Mouse (Mus musculus) limb, embryonic 14.5 days (tissue): ENCODE data around the gene Cdca4. TPM values are rescaled to one million over a fixed set of nuclear protein-coding genes. Genes with fewer than 3 reads are reported as not detected.

Experiments used
- ATAC-seq: fragments of 200-750 bp; cut with Nextera tagmentation; 2 replicates; pipeline ENCODE4 v1.8.0; 2017; ENCODE audit warnings: low read depth, moderate number of reproducible peaks, moderate TSS enrichment; ENCODE audit not compliant: low FRiP score
- DNase-seq: peaks from one replicate; pipeline ENCODE4 v3.0.0-alpha.2; 2015; ENCODE audit warnings: low spot score
- H3K27ac ChIP-seq: fragments of 300-500 bp; sonication (generic); replicated peaks from 2 replicates; pipeline ENCODE4 v1.5.1; 2014; ENCODE audit warnings: low read depth, mild to moderate bottlenecking, low read length, moderate library complexity, mixed read lengths
- H3K27me3 ChIP-seq: fragments of 300-500 bp; sonication (generic); 2 replicates; pipeline ENCODE4 v1.6.1; 2014; ENCODE audit warnings: low read length, mixed read lengths; ENCODE audit not compliant: control insufficient read depth, insufficient read depth
- H3K36me3 ChIP-seq: fragments of 300-500 bp; sonication (generic); 2 replicates; pipeline ENCODE4 v1.6.1; 2014; ENCODE audit warnings: mild to moderate bottlenecking, low read length, moderate library complexity, mixed read lengths; ENCODE audit not compliant: control insufficient read depth, insufficient read depth
- H3K4me1 ChIP-seq: fragments of 300-500 bp; sonication (generic); 2 replicates; pipeline ENCODE4 v1.6.1; 2014; ENCODE audit warnings: antibody characterized with exemption, low read length, mixed read lengths; ENCODE audit not compliant: control insufficient read depth, insufficient read depth
- H3K4me2 ChIP-seq: fragments of 300-500 bp; sonication (generic); replicated peaks from 2 replicates; pipeline ENCODE4 v1.6.1; 2014; ENCODE audit warnings: low read depth, mild to moderate bottlenecking, low read length, moderate library complexity; ENCODE audit not compliant: severe bottlenecking
- H3K4me3 ChIP-seq: fragments of 300-500 bp; sonication (generic); replicated peaks from 2 replicates; pipeline ENCODE4 v1.5.1; 2014; ENCODE audit warnings: low read length
- H3K9ac ChIP-seq: fragments of 300-500 bp; sonication (generic); 2 replicates; pipeline ENCODE4 v1.6.1; 2014; ENCODE audit warnings: mild to moderate bottlenecking, low read depth, low read length, moderate library complexity; ENCODE audit not compliant: severe bottlenecking
- H3K9me3 ChIP-seq: fragments of 300-500 bp; sonication (generic); 2 replicates; pipeline ENCODE4 v1.6.1; 2016; ENCODE audit warnings: low read length; ENCODE audit not compliant: control insufficient read depth
- POLR2A ChIP-seq: fragments of 200-500 bp; IDR thresholded peaks from 2 replicates; pipeline ENCODE4 v1.8.0; 2012; ENCODE audit warnings: inconsistent platforms, mild to moderate bottlenecking, moderate library complexity, borderline replicate concordance; ENCODE audit not compliant: insufficient read depth, insufficient read length; ENCODE audit errors: extremely low read depth
- WGBS: fragments of 180-500 bp; shearing (Covaris S2); extraction: QIAGEN DNeasy Blood & Tissue Kit; methylation state at CpG from one replicate; pipeline ENCODE4 v1.1.7; 2014; 5-methylcytosine and 5-hydroxymethylcytosine counted together
- polyA plus RNA-seq, 2 experiments: library from polyadenylated mRNA; depleted of rRNA in 1 of 2; stranded (reverse) in 1 of 2; unstranded in 1 of 2; fragments of >200 nt; fragmentation: Nextera tagmentation in 1 of 2; extraction: Ambion mirVana in 1 of 2; gene quantifications; 2 replicates each; pipeline versions ENCODE4 v1.2.1 to v1.2.3; 2012 to 2014

Gene Cdca4
- polyA plus RNA-seq, 2 experiments, result 81.0 to 113 TPM

DNA sequence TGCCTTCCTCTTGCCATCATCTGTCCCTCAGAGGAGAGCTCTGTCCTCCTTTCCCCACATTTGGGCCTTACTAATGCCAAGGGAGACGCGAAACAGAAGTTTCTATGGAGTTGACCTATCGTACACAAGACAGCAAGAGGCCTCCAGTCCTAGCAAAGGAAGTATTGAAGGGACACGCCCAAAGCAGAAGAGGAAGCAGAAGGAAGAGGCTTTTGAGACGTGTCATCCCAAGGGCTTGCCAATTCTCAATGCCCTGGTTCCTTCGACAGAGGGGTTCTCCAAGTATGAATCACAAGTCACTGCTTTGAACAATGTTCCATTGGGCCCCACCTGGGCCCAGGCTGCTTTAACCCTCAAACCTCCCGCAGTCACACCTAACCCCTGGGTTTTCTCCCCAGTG is 35.6 kb upstream of the Cdca4 start:
- no peak overlapping the region for H3K27ac ChIP-seq
- ATAC-seq, result no peak
- WGBS, result 83% methylated on average over 7 of the region's 7 CpGs

DNA sequence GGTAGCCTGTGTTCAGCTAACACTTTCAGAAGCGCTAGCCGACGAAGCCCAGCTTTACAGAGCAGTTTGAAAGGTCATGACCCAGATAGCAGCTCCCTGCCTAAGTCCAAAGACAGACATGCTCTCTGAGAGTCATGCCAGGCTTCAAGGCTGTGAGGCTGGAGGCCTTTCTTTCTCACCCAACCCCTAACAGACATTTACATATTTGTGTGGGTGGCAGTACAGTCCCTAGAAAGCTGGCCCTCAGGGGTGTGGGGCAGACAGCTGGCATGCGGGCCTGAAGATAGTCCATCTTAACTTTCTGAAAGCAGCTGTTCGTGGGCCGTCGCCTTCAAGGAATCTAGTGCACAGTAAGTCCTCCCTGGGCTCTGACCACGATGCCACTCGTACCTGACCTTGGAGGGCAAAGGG is 32.7 kb upstream of the Cdca4 start:
- DNase-seq, result no peak
- no peaks in the 10 kb centered on the region for H3K9me3 ChIP-seq
- TF ChIP-seq POLR2A, result no peak
- H3K27ac ChIP-seq, result no peak overlapping the region
- no peaks in the 10 kb centered on the region for H3K36me3 ChIP-seq
- no peaks in the 10 kb centered on the region for H3K4me1 ChIP-seq
- H3K4me3 ChIP-seq, result no peak overlapping the region
- H3K4me2 ChIP-seq, result no peak overlapping the region
- no peaks in the 10 kb centered on the region for H3K27me3 ChIP-seq
- 64% methylated on average over 9 of the region's 9 CpGs for WGBS
- ATAC-seq, result no peak
- no peak overlapping the region for H3K9ac ChIP-seq

More for the DNA sequence above, 35.6 kb upstream of the Cdca4 start:
- H3K36me3 ChIP-seq, result no peaks in the 10 kb centered on the region
- peaks cover 3% of the 10 kb centered on the region; the same call in 1 of the 2 replicates for H3K4me1 ChIP-seq
- DNase-seq, result no peak
- H3K27me3 ChIP-seq, result no peaks in the 10 kb centered on the region
- no peak overlapping the region for H3K4me2 ChIP-seq
- TF ChIP-seq POLR2A, result no peak
- no peak overlapping the region for H3K9ac ChIP-seq
- H3K9me3 ChIP-seq, result no peaks in the 10 kb centered on the region
- H3K4me3 ChIP-seq, result no peak overlapping the region

- Histone ChIP-seq H3K4me1 (no peaks in the 10 kb centered on the region), H3K27ac (no peak overlapping the region), H3K27me3 (no peaks in the 10 kb centered on the region), H3K9me3 (no peaks in the 10 kb centered on the region), H3K4me3 (no peak overlapping the region), H3K9ac (no peak overlapping the region), H3K4me2 (no peak overlapping the region), H3K36me3 (no peaks in the 10 kb centered on the region)
- no peak for ATAC-seq
- DNase-seq, result no peak
- no peak for TF ChIP-seq POLR2A
- 62% methylated on average over 7 of the region's 7 CpGs for WGBS
Measured at GRCm38 (mm10) chr12:112860765-112861164, 31.5 kb upstream of the Cdca4 start.

GRCm38 (mm10) chr12:112859930-112860329 is 30.7 kb upstream of the Cdca4 start:
- no peak for TF ChIP-seq POLR2A
- Histone ChIP-seq H3K4me2 (no peak overlapping the region), H3K4me1 (no peaks in the 10 kb centered on the region), H3K27ac (no peak overlapping the region), H3K36me3 (no peaks in the 10 kb centered on the region), H3K9me3 (no peaks in the 10 kb centered on the region), H3K9ac (no peak overlapping the region), H3K4me3 (no peak overlapping the region), H3K27me3 (no peaks in the 10 kb centered on the region)
- WGBS, result 61% methylated on average over 8 of the region's 8 CpGs
- no peak for DNase-seq
- no peak for ATAC-seq

DNA sequence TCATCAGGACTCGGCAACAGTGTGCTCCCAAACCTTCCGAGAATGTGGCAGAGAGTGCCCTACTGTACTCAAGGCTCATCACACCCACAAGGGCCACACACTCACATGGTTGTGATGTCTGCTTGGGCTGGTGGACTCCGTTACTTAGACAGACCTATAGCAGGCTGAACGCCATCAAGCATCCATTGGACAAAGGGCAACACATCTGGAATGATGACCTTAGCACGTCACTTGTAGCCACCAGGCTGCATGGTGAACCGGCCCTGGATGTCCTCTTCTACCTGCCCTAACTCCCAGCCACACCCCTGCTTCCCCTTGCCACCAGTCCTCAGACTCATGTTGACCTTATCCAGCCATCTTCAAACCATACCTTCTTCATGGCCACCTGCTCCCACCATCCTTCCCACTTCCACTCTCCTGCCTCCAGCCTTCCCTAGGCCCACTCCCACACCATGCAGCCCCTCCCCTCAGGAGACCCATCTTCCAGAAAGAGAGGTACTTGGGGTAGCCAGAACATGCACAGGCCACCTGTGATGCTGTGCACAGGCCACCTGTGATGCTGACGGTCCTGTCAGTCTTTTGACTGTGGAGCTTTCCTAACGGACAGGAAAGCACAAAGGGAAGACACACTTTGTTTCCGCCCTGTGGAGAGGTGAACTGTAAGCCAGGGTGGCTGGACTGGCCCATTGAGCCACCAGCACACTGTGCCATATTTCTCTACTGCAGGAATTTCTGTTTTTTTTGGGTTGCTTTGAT is 29.5 kb upstream of the Cdca4 start:
- ATAC-seq (no peak), DNase-seq (no peak)
- no peaks in the 10 kb centered on the region for H3K4me1 ChIP-seq
- no peak overlapping the region for H3K27ac ChIP-seq
- H3K4me2 ChIP-seq, result no peak overlapping the region
- H3K4me3 ChIP-seq, result no peak overlapping the region
- no peaks in the 10 kb centered on the region for H3K9me3 ChIP-seq
- no peaks in the 10 kb centered on the region for H3K36me3 ChIP-seq
- H3K27me3 ChIP-seq, result no peaks in the 10 kb centered on the region
- no peak for TF ChIP-seq POLR2A
- WGBS, result 92% methylated on average over 9 of the region's 9 CpGs
- no peak overlapping the region for H3K9ac ChIP-seq
